Mouse (Mus musculus) hindbrain, embryonic 11.5 days (tissue): ENCODE measurements around the gene Lpar3. TPM values are rescaled to one million over a fixed set of nuclear protein-coding genes. Genes with fewer than 3 reads are reported as not detected.

Source experiments
- ATAC-seq: fragments of 200-750 bp; cut with Nextera tagmentation; 2 replicates; pipeline ENCODE4 v1.8.0; 2017; ENCODE audit warnings: mild to moderate bottlenecking, moderate TSS enrichment, moderate library complexity; ENCODE audit not compliant: low FRiP score
- DNase-seq: peaks from one replicate; pipeline ENCODE4 v3.0.0-alpha.2; 2015; ENCODE audit warnings: low spot score
- H3K27ac ChIP-seq: fragments of 300-500 bp; sonication (generic); 2 replicates; pipeline ENCODE4 v1.5.1; 2014; ENCODE audit warnings: mild to moderate bottlenecking, low read depth, low read length
- H3K27me3 ChIP-seq: fragments of 300-500 bp; sonication (generic); 2 replicates; pipeline ENCODE4 v1.6.1; 2014; ENCODE audit warnings: mild to moderate bottlenecking, low read length, moderate library complexity, mixed read lengths; ENCODE audit not compliant: control insufficient read depth, insufficient read depth
- H3K36me3 ChIP-seq: fragments of 300-500 bp; sonication (generic); 2 replicates; pipeline ENCODE4 v1.6.1; 2014; ENCODE audit warnings: mild to moderate bottlenecking, low read length, moderate library complexity, mixed read lengths; ENCODE audit not compliant: control insufficient read depth, insufficient read depth
- H3K4me1 ChIP-seq: fragments of 300-500 bp; sonication (generic); replicated peaks from 2 replicates; pipeline ENCODE4 v1.6.1; 2014; ENCODE audit warnings: low read length, mixed read lengths; ENCODE audit not compliant: control insufficient read depth, insufficient read depth
- H3K4me2 ChIP-seq: fragments of 300-500 bp; sonication (generic); replicated peaks from 2 replicates; pipeline ENCODE4 v1.6.1; 2014; ENCODE audit warnings: mild to moderate bottlenecking, low read depth, low read length
- H3K4me3 ChIP-seq: fragments of 300-500 bp; sonication (generic); 2 replicates; pipeline ENCODE4 v1.5.1; 2014; ENCODE audit warnings: low read depth, low read length
- H3K9ac ChIP-seq: fragments of 300-500 bp; sonication (generic); 2 replicates; pipeline ENCODE4 v1.6.1; 2014; ENCODE audit warnings: low read depth, low read length
- H3K9me3 ChIP-seq: fragments of 300-500 bp; sonication (generic); 2 replicates; pipeline ENCODE4 v1.6.1; 2016; ENCODE audit warnings: low read length; ENCODE audit not compliant: control insufficient read depth
- WGBS: fragments of 180-500 bp; shearing (Covaris S2); extraction: QIAGEN DNeasy Blood & Tissue Kit; methylation state at CpG from one replicate; pipeline ENCODE4 v1.1.7; 2014; 5-methylcytosine and 5-hydroxymethylcytosine counted together
- polyA plus RNA-seq: library from polyadenylated mRNA; unstranded; fragments of >200 nt; fragmentation: Nextera tagmentation; extraction: Ambion mirVana; gene quantifications from 2 replicates; pipeline ENCODE4 v1.2.1, GENCODE M21; 2014

Lpar3 gene
- polyA plus RNA-seq, 1 experiment from 2014 or later = 1.4 TPM

GRCm38 (mm10) chr3:146237676-146238075 lies 16.9 kb downstream of the Lpar3 start:
- no peaks in the 10 kb centered on the region for H3K27me3 ChIP-seq
- no peak for DNase-seq
- no peak overlapping the region for H3K4me2 ChIP-seq
- no peak overlapping the region for H3K9ac ChIP-seq
- WGBS = 74% methylated on average over 5 of the region's 5 CpGs
- no peak for ATAC-seq
- no peaks in the 10 kb centered on the region for H3K4me1 ChIP-seq
- H3K36me3 ChIP-seq = no peaks in the 10 kb centered on the region
- no peaks in the 10 kb centered on the region for H3K9me3 ChIP-seq
- H3K27ac ChIP-seq = no peak overlapping the region
- H3K4me3 ChIP-seq = no peak overlapping the region

GRCm38 (mm10) chr3:146244630-146245029 lies 23.9 kb downstream of the Lpar3 start:
- Histone ChIP-seq H3K9me3 (no peaks in the 10 kb centered on the region), H3K4me3 (no peak overlapping the region), H3K4me2 (no peak overlapping the region), H3K27me3 (no peaks in the 10 kb centered on the region), H3K27ac (no peak overlapping the region), H3K36me3 (no peaks in the 10 kb centered on the region), H3K9ac (no peak overlapping the region), H3K4me1 (no peaks in the 10 kb centered on the region)
- ATAC-seq (no peak), DNase-seq (no peak)
- WGBS = 86% methylated on average over 1 of the region's 1 CpGs

DNA sequence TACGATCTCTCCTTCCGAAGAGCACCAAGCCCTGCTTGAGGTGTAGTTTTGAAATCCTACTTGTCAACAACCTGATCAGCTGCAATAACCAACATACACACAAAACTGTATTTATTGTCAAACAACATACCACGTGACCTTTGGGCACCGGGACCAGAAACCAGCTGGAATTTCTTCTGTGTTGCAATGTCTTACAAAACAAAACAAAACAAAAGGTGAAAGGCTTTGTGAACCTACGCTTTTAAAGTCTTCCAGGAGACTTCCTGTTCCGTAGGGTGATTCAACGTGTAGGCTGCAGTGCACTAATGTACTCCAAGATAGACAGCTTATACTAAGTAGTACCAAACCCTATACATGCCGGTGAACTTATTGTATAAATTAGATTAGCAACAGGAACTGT lies 25.8 kb downstream of the Lpar3 start:
- H3K9ac ChIP-seq = no peak overlapping the region
- no peaks in the 10 kb centered on the region for H3K4me1 ChIP-seq
- H3K27ac ChIP-seq = no peak overlapping the region
- ATAC-seq (no peak), DNase-seq (no peak)
- no peaks in the 10 kb centered on the region for H3K27me3 ChIP-seq
- no peak overlapping the region for H3K4me2 ChIP-seq
- no peak overlapping the region for H3K4me3 ChIP-seq
- WGBS = 86% methylated on average over 8 of the region's 8 CpGs
- no peaks in the 10 kb centered on the region for H3K36me3 ChIP-seq
- no peaks in the 10 kb centered on the region for H3K9me3 ChIP-seq

GRCm38 (mm10) chr3:146246992-146247391 lies 26.2 kb downstream of the Lpar3 start:
- H3K27ac ChIP-seq = no peak overlapping the region
- no peaks in the 10 kb centered on the region for H3K4me1 ChIP-seq
- H3K27me3 ChIP-seq = no peaks in the 10 kb centered on the region
- H3K4me2 ChIP-seq = no peak overlapping the region
- no peak overlapping the region for H3K4me3 ChIP-seq
- WGBS = 93% methylated on average over 2 of the region's 2 CpGs
- no peaks in the 10 kb centered on the region for H3K36me3 ChIP-seq
- no peak overlapping the region for H3K9ac ChIP-seq
- no peaks in the 10 kb centered on the region for H3K9me3 ChIP-seq
- ATAC-seq (no peak), DNase-seq (no peak)

DNA sequence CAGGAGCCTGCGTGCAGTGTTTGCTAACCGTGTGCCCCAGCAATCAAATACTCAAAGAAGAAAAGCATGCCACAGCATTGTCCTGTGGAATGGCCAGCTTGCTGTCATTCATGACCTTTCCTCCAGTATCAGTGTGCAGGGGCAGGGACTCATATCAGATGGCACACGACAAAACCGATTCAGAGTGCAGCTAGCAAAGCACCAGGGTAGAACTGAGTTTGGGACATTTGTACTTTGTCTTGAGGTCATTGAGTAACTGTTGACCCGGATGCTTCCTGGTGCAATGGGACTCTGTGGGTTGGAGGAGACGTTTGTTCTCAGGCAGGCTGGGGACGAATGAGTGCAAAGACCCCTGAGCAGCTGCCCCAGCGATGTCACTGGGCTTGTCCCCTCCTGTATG lies 29.1 kb downstream of the Lpar3 start:
- Histone ChIP-seq H3K4me3 (no peak overlapping the region), H3K9ac (no peak overlapping the region), H3K27ac (no peak overlapping the region), H3K27me3 (no peaks in the 10 kb centered on the region), H3K4me2 (no peak overlapping the region), H3K9me3 (no peaks in the 10 kb centered on the region), H3K4me1 (no peaks in the 10 kb centered on the region), H3K36me3 (no peaks in the 10 kb centered on the region)
- WGBS = 81% methylated on average over 8 of the region's 8 CpGs
- ATAC-seq = no peak
- DNase-seq = no peak

DNA sequence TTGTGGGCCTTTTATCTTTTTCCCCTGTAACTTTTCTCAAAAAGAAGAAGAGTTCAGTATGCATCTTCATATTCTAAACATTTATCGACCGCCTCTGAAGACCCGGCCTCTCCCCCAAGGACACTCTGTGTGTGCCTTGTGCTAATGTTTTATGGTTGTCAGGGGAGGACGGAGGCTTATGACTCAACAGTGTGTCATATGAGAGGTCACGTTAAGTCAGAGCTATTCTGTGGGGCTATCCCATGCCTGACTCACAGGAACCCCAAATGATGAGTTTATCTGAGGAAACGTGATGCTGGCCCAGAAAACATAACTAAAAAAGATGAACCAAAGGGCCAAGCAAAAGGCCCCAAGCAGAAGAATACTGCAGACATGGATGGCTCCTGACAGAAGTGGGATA lies 31.0 kb downstream of the Lpar3 start:
- H3K36me3 ChIP-seq = no peaks in the 10 kb centered on the region
- WGBS = 88% methylated on average over 6 of the region's 6 CpGs
- H3K4me1 ChIP-seq = no peaks in the 10 kb centered on the region
- no peaks in the 10 kb centered on the region for H3K9me3 ChIP-seq
- H3K27ac ChIP-seq = no peak overlapping the region
- no peaks in the 10 kb centered on the region for H3K27me3 ChIP-seq
- DNase-seq = no peak
- no peak overlapping the region for H3K4me3 ChIP-seq
- H3K4me2 ChIP-seq = no peak overlapping the region
- no peak for ATAC-seq
- H3K9ac ChIP-seq = no peak overlapping the region

DNA sequence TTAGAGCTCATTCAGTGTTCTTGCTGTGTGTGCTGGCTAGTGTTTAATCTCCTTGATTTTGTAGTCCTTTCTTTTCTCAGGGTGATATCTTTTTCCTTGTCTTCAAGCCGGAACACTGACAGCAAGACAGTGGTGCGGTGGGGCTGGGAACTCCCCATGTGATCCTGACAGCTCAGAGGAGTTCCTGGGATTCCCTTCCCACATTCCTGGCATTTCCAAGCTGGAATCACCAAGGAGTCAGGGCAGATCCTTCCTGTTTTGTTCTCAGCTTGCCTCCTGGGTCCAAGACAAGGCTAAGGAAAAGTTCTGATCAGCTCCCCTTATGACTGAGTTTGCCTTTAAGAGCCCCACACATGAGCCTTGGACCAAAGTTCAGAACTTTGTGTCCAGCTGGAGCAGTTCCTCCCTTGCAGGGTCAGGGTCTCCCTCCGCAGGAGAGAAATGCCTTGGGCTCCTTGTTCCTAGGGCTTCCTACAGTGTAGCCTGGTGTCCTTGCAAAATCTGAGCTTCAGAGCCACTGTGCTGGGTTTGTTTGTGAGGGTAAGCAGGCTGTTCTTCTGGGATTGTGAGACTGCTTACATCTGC lies 33.1 kb downstream of the Lpar3 start:
- Histone ChIP-seq H3K27me3 (no peaks in the 10 kb centered on the region), H3K4me3 (no peak overlapping the region), H3K9ac (no peak overlapping the region), H3K27ac (no peak overlapping the region), H3K36me3 (no peaks in the 10 kb centered on the region), H3K4me2 (no peak overlapping the region), H3K4me1 (no peaks in the 10 kb centered on the region), H3K9me3 (no peaks in the 10 kb centered on the region)
- no peak for ATAC-seq
- DNase-seq = no peak
- WGBS = 43% methylated on average over 3 of the region's 3 CpGs

- H3K4me3 ChIP-seq = no peak overlapping the region
- no peak overlapping the region for H3K27ac ChIP-seq
- no peaks in the 10 kb centered on the region for H3K4me1 ChIP-seq
- WGBS = 93% methylated on average over 5 of the region's 5 CpGs
- no peak overlapping the region for H3K4me2 ChIP-seq
- DNase-seq = no peak
- H3K27me3 ChIP-seq = no peaks in the 10 kb centered on the region
- no peaks in the 10 kb centered on the region for H3K36me3 ChIP-seq
- H3K9me3 ChIP-seq = no peaks in the 10 kb centered on the region
- H3K9ac ChIP-seq = no peak overlapping the region
- no peak for ATAC-seq
These were observed 34.4 kb downstream of the Lpar3 start for GRCm38 (mm10) chr3:146255123-146255522.

DNA sequence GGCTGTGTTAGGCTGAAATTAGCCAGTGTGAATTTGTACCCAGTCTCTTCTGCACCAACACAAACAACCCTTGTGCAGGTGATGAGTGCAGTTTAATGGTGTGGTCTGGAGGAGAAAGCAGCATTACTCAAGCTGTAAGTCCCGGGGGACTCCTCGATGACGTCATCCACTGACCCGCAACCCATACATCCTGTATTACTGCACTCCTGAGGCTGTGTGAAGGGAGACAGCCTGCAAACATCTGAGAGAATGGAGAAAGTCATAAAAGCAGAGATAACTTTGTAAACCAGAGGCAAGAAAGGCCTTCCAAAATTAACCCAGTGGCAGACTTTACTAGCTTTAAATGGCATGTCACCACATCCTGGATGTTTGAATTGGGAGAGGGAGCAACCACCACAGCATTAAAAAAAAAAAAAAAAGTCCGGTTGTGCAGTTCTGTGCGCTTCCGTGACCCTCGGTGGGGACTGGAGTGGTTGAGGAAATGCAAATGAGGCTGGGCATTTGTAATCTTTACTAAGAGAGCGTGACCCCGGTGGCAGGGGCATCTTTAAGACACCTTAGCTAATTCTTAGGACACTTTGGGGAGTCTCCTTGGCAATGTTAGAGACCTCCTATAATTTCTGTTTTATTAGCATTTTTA lies 36.8 kb downstream of the Lpar3 start:
- peak; percentile 29 for DNase-seq
- H3K4me3 ChIP-seq = no peak overlapping the region
- no peaks in the 10 kb centered on the region for H3K36me3 ChIP-seq
- WGBS = 73% methylated on average over 10 of the region's 10 CpGs
- no peak for ATAC-seq
- H3K4me1 ChIP-seq = no peaks in the 10 kb centered on the region
- no peak overlapping the region for H3K4me2 ChIP-seq
- H3K27ac ChIP-seq = no peak overlapping the region
- no peaks in the 10 kb centered on the region for H3K27me3 ChIP-seq
- no peaks in the 10 kb centered on the region for H3K9me3 ChIP-seq
- no peak overlapping the region for H3K9ac ChIP-seq
